Mouse (Mus musculus): ENCODE measurements around the gene Trnp1. TPM values are rescaled to one million over a fixed set of nuclear protein-coding genes. Genes with fewer than 3 reads are reported as not detected.

The Trnp1 gene
- polyA plus RNA-seq (2012): 0.10 and 0.85 TPM in 2 replicates

GRCm38 (mm10) chr4:133498160-133498724 lies at the start of gene Trnp1:
Gene Trnp1 (minus strand): TSS chr4:133498550.

GRCm38 (mm10) chr4:133545272-133546231 lies 47.2 kb upstream of the Trnp1 start, which contains the start of gene Nudc:
Gene Nudc (minus strand): TSS chr4:133545996.

GRCm38 (mm10) chr4:133518601-133519368 lies 20.4 kb upstream of the Trnp1 start, which contains the start of gene Kdf1:
Gene Kdf1 (plus strand): TSS chr4:133518963.

GRCm38 (mm10) chr4:133479458-133480184 lies 18.7 kb downstream of the Trnp1 start, which contains the start of gene Tent5b:
Gene Tent5b (plus strand): TSS chr4:133480132.

Other genes starting within 250 kb of the Trnp1 start
- gene Sytl1, start 235.4 kb downstream of the Trnp1 start, polyA plus RNA-seq (2012): 19.2 TPM in 2 replicates
- 35.7 and 45.4 TPM in 2 replicates for gene Tmem222, start 220.8 kb downstream of the Trnp1 start, polyA plus RNA-seq (2012)
- gene Wdtc1, start 145.1 kb downstream of the Trnp1 start, polyA plus RNA-seq (2012): 97.5 and 98.3 TPM in 2 replicates
- 62.5 and 66.4 TPM in 2 replicates for gene Slc9a1, start 128.8 kb downstream of the Trnp1 start, polyA plus RNA-seq (2012)
- 0.05 and 0.10 TPM in 2 replicates for gene Tent5b, start 18.4 kb downstream of the Trnp1 start, polyA plus RNA-seq (2012)
- gene Kdf1, start 20.4 kb upstream of the Trnp1 start, polyA plus RNA-seq (2012): 0.09 TPM in 1 of 2 replicates, not detected in the other
- 465 and 673 TPM in 2 replicates for gene Nudc, start 47.4 kb upstream of the Trnp1 start, polyA plus RNA-seq (2012)
- gene Nr0b2, start 54.8 kb upstream of the Trnp1 start, polyA plus RNA-seq (2012): 3.7 and 6.3 TPM in 2 replicates
- 15.9 and 22.6 TPM in 2 replicates for gene Gpatch3, start 76.2 kb upstream of the Trnp1 start, polyA plus RNA-seq (2012)
- gene Gpn2, start 85.8 kb upstream of the Trnp1 start, polyA plus RNA-seq (2012): 59.1 and 63.0 TPM in 2 replicates
- 34.4 and 37.5 TPM in 2 replicates for gene Sfn, start 103.6 kb upstream of the Trnp1 start, polyA plus RNA-seq (2012)
- 60.6 and 62.1 TPM in 2 replicates for gene Zdhhc18, start 151.6 kb upstream of the Trnp1 start, polyA plus RNA-seq (2012)
- gene Pigv, start 174.1 kb upstream of the Trnp1 start, polyA plus RNA-seq (2012): 12.9 and 13.3 TPM in 2 replicates

Data from megakaryocyte-erythroid progenitor cell, adult 5 weeks (primary cell).